Mouse (Mus musculus) ES-Bruce4 (cell line): ENCODE measurements at regions not wholly inside any gene's neighbourhood (a gene's known extent, or its start where the extent isn't known, plus 50 kb on each side); places are given as distances from the start of the nearest gene placed in this dataset.

Source experiments
- CTCF ChIP-seq: IDR thresholded peaks from one replicate; pipeline ENCODE4 v1.8.1; 2011; ENCODE audit warnings: low read depth, low read length
- EP300 ChIP-seq: IDR thresholded peaks from 2 replicates; pipeline ENCODE4 v1.6.1; 2011; ENCODE audit warnings: low read depth, low read length; ENCODE audit not compliant: insufficient read depth
- POLR2A ChIP-seq: IDR thresholded peaks from one replicate; pipeline ENCODE4 v1.8.1; 2011; ENCODE audit warnings: low read length; ENCODE audit not compliant: insufficient read depth

- TF ChIP-seq CTCF: no peak
- no peak for TF ChIP-seq POLR2A
- no peak for TF ChIP-seq EP300
Measured at GRCm38 (mm10) chr11:44066176-44066575, 165.2 kb upstream of the Adra1b start.
